Mouse (Mus musculus) brain, adult 10 weeks (tissue): ENCODE data around the gene M6pr. TPM values are rescaled to one million over a fixed set of nuclear protein-coding genes. Genes with fewer than 3 reads are reported as not detected.

Experiments used
- polyA plus RNA-seq: library from polyadenylated mRNA; stranded (reverse); fragments of 350-450 nt; fragmentation: Illumina TruSeq; extraction: RNeasy Lipid Tissue Mini Kit (QIAGEN cat#74804); gene quantifications from one replicate; pipeline ENCODE4 v1.2.3, GENCODE M21; 2015; ENCODE audit warnings: low read depth, low replicate concordance

The M6pr gene
- 114 TPM for polyA plus RNA-seq

DNA sequence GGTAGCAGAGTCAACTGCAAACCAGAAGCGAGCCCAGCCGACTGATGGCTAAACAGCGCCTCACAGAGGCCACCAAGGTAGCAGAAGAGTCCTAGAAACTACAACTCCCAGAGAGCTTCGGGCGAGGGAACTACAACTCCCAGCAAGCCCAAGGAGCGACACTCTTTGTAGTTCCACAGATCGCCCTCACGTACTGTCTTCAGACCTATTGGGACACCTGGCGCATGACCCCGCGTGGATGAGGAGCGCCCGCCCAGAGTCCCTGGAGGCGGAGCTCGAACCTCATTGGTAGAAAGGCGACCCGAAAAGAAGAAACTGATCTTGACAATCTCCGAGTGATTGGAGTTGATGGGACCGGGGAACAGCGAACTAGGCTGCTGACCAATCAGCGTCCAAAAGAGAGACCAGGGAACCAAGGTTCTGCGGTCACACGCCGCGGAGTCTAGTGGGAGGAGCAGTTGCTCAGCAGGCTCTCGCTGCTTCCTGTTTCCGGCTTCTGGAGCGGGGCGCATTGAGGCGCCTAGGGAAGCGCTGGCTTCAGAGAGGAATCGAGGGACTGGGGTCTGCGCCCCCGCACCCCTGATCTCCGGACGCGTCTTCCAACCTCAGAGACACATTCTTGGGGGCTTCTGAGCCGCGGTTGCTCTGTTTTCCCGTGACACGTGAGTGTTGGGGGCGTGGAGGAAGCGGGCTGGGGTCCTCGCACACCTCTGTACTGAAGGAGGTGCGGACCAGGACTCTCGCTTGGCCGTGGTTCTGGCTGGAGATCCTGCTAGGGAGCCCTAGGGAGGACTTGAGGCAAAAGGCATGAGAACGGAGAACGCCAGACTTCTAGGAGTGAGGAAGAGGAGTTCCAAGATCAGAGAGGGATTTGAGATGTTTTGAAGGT is at the start of gene M6pr:
Gene M6pr, plus strand, starts transcription at position 216 of the 889 bp plus-strand sequence.

DNA sequence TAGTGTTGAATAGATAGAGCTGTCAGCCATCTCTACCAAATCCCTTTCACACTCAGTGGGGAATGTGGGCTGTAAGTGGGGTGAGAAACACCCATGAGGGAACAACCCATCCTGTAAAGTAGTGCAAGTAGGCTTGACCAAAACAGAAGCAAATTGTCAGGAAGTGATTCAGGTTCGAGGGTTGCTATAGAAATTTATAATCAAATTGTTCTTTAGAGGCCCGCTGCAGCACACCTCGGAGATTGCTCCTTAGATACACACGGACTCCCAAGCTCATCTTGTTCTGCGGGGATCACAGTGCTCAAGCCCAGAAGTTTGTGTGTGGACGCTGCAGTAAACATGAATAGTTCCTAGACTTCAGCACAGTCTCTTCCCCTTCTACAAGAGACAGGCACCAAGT is 25.7 kb upstream of the M6pr start, which contains the start of gene Klrg1:
Gene Klrg1, minus strand, starts transcription at position 101 of the 400 bp plus-strand sequence.

DNA sequence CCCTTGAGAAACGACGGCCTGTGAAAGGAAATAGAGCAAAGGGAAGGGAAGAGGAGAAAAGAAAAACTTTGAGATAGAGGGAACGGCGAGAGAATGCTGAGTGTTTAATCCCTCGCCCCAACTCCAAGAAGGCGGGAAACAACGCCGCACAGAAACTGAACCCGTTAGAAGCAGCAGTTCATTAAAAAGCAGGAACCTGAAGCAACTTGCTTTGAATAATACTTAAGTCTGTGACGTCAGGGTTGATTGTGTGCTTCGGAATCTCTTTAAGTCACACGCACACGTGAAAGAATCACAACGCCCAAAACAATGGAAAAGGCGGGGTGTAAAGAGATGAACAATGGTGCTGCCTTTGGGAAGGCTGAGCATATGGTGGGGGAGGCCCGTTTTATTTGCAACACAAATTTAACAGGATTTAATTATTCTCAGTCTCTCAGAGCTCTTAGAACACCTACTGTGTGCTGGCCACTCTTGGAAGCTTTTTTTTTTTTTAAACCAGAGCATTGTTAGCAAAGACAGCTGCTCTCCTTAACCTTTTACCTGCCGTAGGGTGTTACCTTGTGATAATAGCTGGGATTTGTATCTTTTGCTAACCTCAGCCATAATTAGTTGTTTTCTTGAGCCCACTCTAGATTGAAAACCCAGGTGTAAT is 32.0 kb downstream of the M6pr start, which contains the start of gene Phc1:
Gene Phc1, minus strand, starts transcription at position 213 of the 652 bp plus-strand sequence.

Other genes starting within 250 kb of the M6pr start
- not detected for gene Klrg1, start 25.8 kb upstream of the M6pr start, polyA plus RNA-seq
- 27.9 TPM for gene Phc1, start 31.8 kb downstream of the M6pr start, polyA plus RNA-seq
- gene Rimklb, start 190.0 kb downstream of the M6pr start, polyA plus RNA-seq: 37.6 TPM
- gene Mfap5, start 197.1 kb downstream of the M6pr start, polyA plus RNA-seq: not detected
- gene Aicda, start 245.1 kb downstream of the M6pr start, polyA plus RNA-seq: not detected